Comparison of ENCODE assay signal across 10 mouse cellular contexts in genomic region chr16:13820771-13821170, GRCm38 (mm10). TPM values are rescaled to one million over a fixed set of nuclear protein-coding genes. Genes with fewer than 3 reads are reported as not detected.
DNase-seq lines count a peak whose midpoint lies in the region; ATAC-seq and TF ChIP-seq lines count a peak whose summit lies in the region.
"Had no signal": no experiment of that assay in that cellular context is flagged by ENCODE, and none has a peak within 500 bp of the region (broad histone marks: within the 10 kb centered on the region; RNA-seq: fewer than 3 reads in every experiment).

No protein-coding gene starts in this region.

- ATAC-seq in lung, embryonic 14.5 days (ENCODE audit: insufficient read depth), result no peak
- no peak for ATAC-seq in hindbrain, embryonic 14.5 days (ENCODE audit: low FRiP score)
- no peak for ATAC-seq in neural tube, embryonic 13.5 days (ENCODE audit: low read depth)
- ATAC-seq in cerebellum, adult (ENCODE audit: insufficient number of reproducible peaks, low FRiP score, low TSS enrichment), result no peak
- ATAC-seq: inflammation-experienced regulatory T-cells, adult 6 months had no signal

- H3K4me2 ChIP-seq in lung, embryonic 14.5 days, result peak overlapping the region; percentile 79
- peak overlapping the region; percentile 60 for H3K4me2 ChIP-seq in hindbrain, embryonic 14.5 days (replicated peaks)
- H3K4me2 ChIP-seq in neural tube, embryonic 13.5 days, result peak overlapping the region; percentile 60

- H3K4me3 ChIP-seq in heart, adult 2 months, result no peak overlapping the region
- H3K4me3 ChIP-seq in lung, embryonic 14.5 days (ENCODE audit: low read depth, low read length), result peak overlapping the region; percentile 81
- peak overlapping the region; percentile 76 for H3K4me3 ChIP-seq in hindbrain, embryonic 14.5 days (replicated peaks; ENCODE audit: low read length)
- peak overlapping the region; percentile 67 for H3K4me3 ChIP-seq in neural tube, embryonic 13.5 days

- intact Hi-C loops in heart, adult 2 months (cut with DNase I), result loop anchor here (10.0 kb wide), 1 partner anchor 334 kb away; no protein-coding TSS in a partner anchor

- H3K27me3 ChIP-seq in heart, adult 2 months (ENCODE audit: control insufficient read depth, insufficient read depth, low read length), result no peaks in the 10 kb centered on the region
- H3K27me3 ChIP-seq in lung, embryonic 14.5 days (ENCODE audit: insufficient read depth, low read length), result no peaks in the 10 kb centered on the region
- no peaks in the 10 kb centered on the region for H3K27me3 ChIP-seq in hindbrain, embryonic 14.5 days (ENCODE audit: control insufficient read depth, insufficient read depth, low read length)
- H3K27me3 ChIP-seq in neural tube, embryonic 13.5 days, result no peaks in the 10 kb centered on the region

- H3K36me3 ChIP-seq in heart, adult 2 months (ENCODE audit: control insufficient read depth, insufficient read depth, low read length), result no peaks in the 10 kb centered on the region
- H3K36me3 ChIP-seq in lung, embryonic 14.5 days (ENCODE audit: insufficient read depth), result 0 out of 2 replicates have a peak, but pooled peaks cover 7% of the 10 kb centered on the region
- peaks cover 8% of the 10 kb centered on the region; the same call in 1 of the 2 replicates for H3K36me3 ChIP-seq in hindbrain, embryonic 14.5 days (replicated peaks; ENCODE audit: control insufficient read depth, insufficient read depth)
- peaks cover 15% of the 10 kb centered on the region for H3K36me3 ChIP-seq in neural tube, embryonic 13.5 days

- H3K9me3 ChIP-seq in lung, embryonic 14.5 days (ENCODE audit: low read depth, low read length), result no peaks in the 10 kb centered on the region
- H3K9me3 ChIP-seq in hindbrain, embryonic 14.5 days (ENCODE audit: control insufficient read depth, low read length), result no peaks in the 10 kb centered on the region
- no peaks in the 10 kb centered on the region for H3K9me3 ChIP-seq in neural tube, embryonic 13.5 days

- H3K27ac ChIP-seq in heart, adult 2 months, result no peak overlapping the region
- no peak overlapping the region for H3K27ac ChIP-seq in lung, embryonic 14.5 days (ENCODE audit: low read depth)
- H3K27ac ChIP-seq in hindbrain, embryonic 14.5 days, result no peak overlapping the region
- H3K27ac ChIP-seq in neural tube, embryonic 13.5 days (replicated peaks), result no peak overlapping the region

- 0 out of 2 replicates have a peak, but pooled peaks have one; percentile 11 for TF ChIP-seq CTCF in heart, adult 2 months (IDR thresholded peaks at IDR 0.05)
- no peak for TF ChIP-seq CTCF in lung, embryonic 14.5 days (IDR thresholded peaks at IDR 0.05; ENCODE audit: low read depth)

- TF ChIP-seq POLR2A in heart, adult 2 months (IDR thresholded peaks at IDR 0.05; ENCODE audit: insufficient read depth, low read depth, low read length), result no peak

- peaks cover 5% of the 10 kb centered on the region for H3K4me1 ChIP-seq in heart, adult 2 months (ENCODE audit: control insufficient read depth, insufficient read depth, low read length)
- H3K4me1 ChIP-seq in lung, embryonic 14.5 days (ENCODE audit: insufficient read depth), result peaks cover 3% of the 10 kb centered on the region
- peaks cover 10% of the 10 kb centered on the region for H3K4me1 ChIP-seq in hindbrain, embryonic 14.5 days (replicated peaks; ENCODE audit: control insufficient read depth, insufficient read depth, low read length)
- H3K4me1 ChIP-seq in neural tube, embryonic 13.5 days (replicated peaks), result peaks cover 33% of the 10 kb centered on the region

- 97% methylated on average over 5 of the region's 5 CpGs for WGBS in heart, adult 2 months
- 93% methylated on average over 5 of the region's 5 CpGs for WGBS in lung, embryonic 14.5 days
- WGBS in hindbrain, embryonic 14.5 days, result 97% methylated on average over 5 of the region's 5 CpGs
- 95% methylated on average over 5 of the region's 5 CpGs for WGBS in neural tube, embryonic 13.5 days

- DNase-seq in heart, adult 2 months, result no peak
- DNase-seq in heart, adult 9 months (ENCODE audit: low spot score in 2 of 2), result no peak
- DNase-seq in lung, embryonic 14.5 days, result no peak
- DNase-seq in lung, postnatal 36 days, result no peak
- DNase-seq in hindbrain, embryonic 14.5 days (ENCODE audit: low spot score), result no peak
- no peak for DNase-seq in urinary bladder, adult 18-20 months (ENCODE audit: low spot score in 2 of 2)
- DNase-seq: adrenal gland, postnatal 25 days had no signal

- no peak overlapping the region for H3K9ac ChIP-seq in heart, adult 2 months (ENCODE audit: low read depth, low read length)
- no peak overlapping the region for H3K9ac ChIP-seq in lung, embryonic 14.5 days
- no peak overlapping the region for H3K9ac ChIP-seq in hindbrain, embryonic 14.5 days
- H3K9ac ChIP-seq in neural tube, embryonic 13.5 days, result no peak overlapping the region

- peaks cover 9% of the 10 kb centered on the region for H3K79me2 ChIP-seq in heart, adult 2 months (replicated peaks; ENCODE audit: control insufficient read depth, insufficient read depth, low read length)

- no peak for TF ChIP-seq EP300 in heart, adult 2 months (IDR thresholded peaks at IDR 0.05; ENCODE audit: insufficient read depth, low read depth, low read length)

RNA-seq across cellular contexts. Expression of gene Ntan1, which starts 2.1 kb away (rescaled TPM):
- 10 to 100 TPM; 42.9 to 47.1 TPM for total RNA-seq in heart, adult 2 months (2021)
- 40.2 and 46.2 TPM in 2 replicates for polyA plus RNA-seq in heart, adult 2 months (2012; rRNA removed)
- 154 and 162 TPM in 2 replicates for polyA plus RNA-seq in lung, embryonic 14.5 days (2014; fragmentation: Nextera tagmentation; extraction: Ambion mirVana)
- polyA plus RNA-seq in hindbrain, embryonic 14.5 days (2014; fragmentation: Nextera tagmentation; extraction: Ambion mirVana), result 193 and 199 TPM in 2 replicates
- 219 and 225 TPM in 2 replicates for polyA plus RNA-seq in neural tube, embryonic 13.5 days (2015; fragmentation: Nextera tagmentation; extraction: Ambion mirVana)

RNA-seq across cellular contexts. Expression of gene Rrn3, which starts 40.3 kb away (rescaled TPM):
- total RNA-seq in heart, adult 2 months (2021), result 10 to 100 TPM; 37.9 to 38.3 TPM
- polyA plus RNA-seq in heart, adult 2 months (2012; rRNA removed), result 17.2 and 25.4 TPM in 2 replicates
- 63.8 and 66.1 TPM in 2 replicates for polyA plus RNA-seq in lung, embryonic 14.5 days (2014; fragmentation: Nextera tagmentation; extraction: Ambion mirVana)
- polyA plus RNA-seq in hindbrain, embryonic 14.5 days (2014; fragmentation: Nextera tagmentation; extraction: Ambion mirVana), result 81.3 and 93.1 TPM in 2 replicates
- polyA plus RNA-seq in neural tube, embryonic 13.5 days (2015; fragmentation: Nextera tagmentation; extraction: Ambion mirVana), result 127 TPM in 2 replicates
